Mouse (Mus musculus): ENCODE data around the gene 1300017J02Rik. TPM values are rescaled to one million over a fixed set of nuclear protein-coding genes. Genes with fewer than 3 reads are reported as not detected.

The 1300017J02Rik gene
- polyA plus RNA-seq, 1 experiment = 1.7 TPM

- no peaks in the 10 kb centered on the region for H3K36me3 ChIP-seq (ENCODE audit: control insufficient read depth, insufficient read depth, low read length)
- no peak for TF ChIP-seq CTCF (IDR thresholded peaks at IDR 0.05; ENCODE audit: borderline replicate concordance, control insufficient read depth, extremely low read depth, insufficient read depth, low read length, poor library complexity)
- TF ChIP-seq POLR2A (IDR thresholded peaks at IDR 0.05; ENCODE audit: control insufficient read depth, extremely low read depth, insufficient read depth, low read length, poor library complexity) = no peak
- no peaks in the 10 kb centered on the region for H3K27me3 ChIP-seq (ENCODE audit: control insufficient read depth, insufficient read depth, low read length)
- WGBS = 56% methylated on average over 7 of the region's 7 CpGs
- no peak overlapping the region for H3K4me3 ChIP-seq (ENCODE audit: control insufficient read depth, insufficient read depth, low read length)
- no peak overlapping the region for H3K27ac ChIP-seq (ENCODE audit: control insufficient read depth, insufficient read depth, low read length)
- DNase-seq = no peak
- peaks cover 27% of the 10 kb centered on the region for H3K4me1 ChIP-seq (replicated peaks; ENCODE audit: control insufficient read depth, insufficient read depth, low read length)
These were observed 70.8 kb downstream of the 1300017J02Rik start for GRCm38 (mm10) chr9:103234059-103234458.

- Histone ChIP-seq H3K4me1 (replicated peaks; ENCODE audit: control insufficient read depth, insufficient read depth, low read length) (peaks cover 27% of the 10 kb centered on the region), H3K36me3 (ENCODE audit: control insufficient read depth, insufficient read depth, low read length) (no peaks in the 10 kb centered on the region), H3K27ac (ENCODE audit: control insufficient read depth, insufficient read depth, low read length) (no peak overlapping the region), H3K4me3 (ENCODE audit: control insufficient read depth, insufficient read depth, low read length) (no peak overlapping the region), H3K27me3 (ENCODE audit: control insufficient read depth, insufficient read depth, low read length) (no peaks in the 10 kb centered on the region)
- WGBS = 61% methylated on average over 7 of the region's 7 CpGs
- no peak for TF ChIP-seq POLR2A (IDR thresholded peaks at IDR 0.05; ENCODE audit: control insufficient read depth, extremely low read depth, insufficient read depth, low read length, poor library complexity)
- no peak for TF ChIP-seq CTCF (IDR thresholded peaks at IDR 0.05; ENCODE audit: borderline replicate concordance, control insufficient read depth, extremely low read depth, insufficient read depth, low read length, poor library complexity)
- peak; percentile 73 for DNase-seq
These were observed 71.9 kb downstream of the 1300017J02Rik start for GRCm38 (mm10) chr9:103233006-103233395.

GRCm38 (mm10) chr9:103232232-103233005 is 72.5 kb downstream of the 1300017J02Rik start:
- Histone ChIP-seq H3K4me1 (replicated peaks; ENCODE audit: control insufficient read depth, insufficient read depth, low read length) (peaks cover 27% of the 10 kb centered on the region), H3K27me3 (ENCODE audit: control insufficient read depth, insufficient read depth, low read length) (no peaks in the 10 kb centered on the region), H3K27ac (ENCODE audit: control insufficient read depth, insufficient read depth, low read length) (no peak overlapping the region), H3K36me3 (ENCODE audit: control insufficient read depth, insufficient read depth, low read length) (no peaks in the 10 kb centered on the region), H3K4me3 (ENCODE audit: control insufficient read depth, insufficient read depth, low read length) (no peak overlapping the region)
- 92% methylated on average over 7 of the region's 7 CpGs for WGBS
- DNase-seq = no peak
- TF ChIP-seq POLR2A (IDR thresholded peaks at IDR 0.05; ENCODE audit: control insufficient read depth, extremely low read depth, insufficient read depth, low read length, poor library complexity) (no peak), CTCF (IDR thresholded peaks at IDR 0.05; ENCODE audit: borderline replicate concordance, control insufficient read depth, extremely low read depth, insufficient read depth, low read length, poor library complexity) (no peak)

GRCm38 (mm10) chr9:103230151-103230951 is 74.5 kb downstream of the 1300017J02Rik start, which contains the start of the genes Gm20425 and Trf:
TSS of gene Gm20425 (minus strand) at chr9:103230307.
TSS of gene Trf (minus strand) at chr9:103230444.
- Histone ChIP-seq H3K4me1 (replicated peaks; ENCODE audit: control insufficient read depth, insufficient read depth, low read length) (peaks cover 27% of the 10 kb centered on the region), H3K27me3 (ENCODE audit: control insufficient read depth, insufficient read depth, low read length) (no peaks in the 10 kb centered on the region), H3K36me3 (ENCODE audit: control insufficient read depth, insufficient read depth, low read length) (no peaks in the 10 kb centered on the region), H3K4me3 (ENCODE audit: control insufficient read depth, insufficient read depth, low read length) (peak within 1 kb of the TSS; percentile 28), H3K27ac (ENCODE audit: control insufficient read depth, insufficient read depth, low read length) (no peak within 1 kb of the TSS)
- TF ChIP-seq POLR2A (IDR thresholded peaks at IDR 0.05; ENCODE audit: control insufficient read depth, extremely low read depth, insufficient read depth, low read length, poor library complexity) (no peak), CTCF (IDR thresholded peaks at IDR 0.05; ENCODE audit: borderline replicate concordance, control insufficient read depth, extremely low read depth, insufficient read depth, low read length, poor library complexity) (no peak)
- peak; percentile 18 for DNase-seq
- WGBS = 6% methylated on average over 29 of the region's 29 CpGs

GRCm38 (mm10) chr9:103229037-103229867 is 75.6 kb downstream of the 1300017J02Rik start:
- Histone ChIP-seq H3K36me3 (ENCODE audit: control insufficient read depth, insufficient read depth, low read length) (no peaks in the 10 kb centered on the region), H3K27ac (ENCODE audit: control insufficient read depth, insufficient read depth, low read length) (no peak overlapping the region), H3K27me3 (ENCODE audit: control insufficient read depth, insufficient read depth, low read length) (no peaks in the 10 kb centered on the region), H3K4me3 (ENCODE audit: control insufficient read depth, insufficient read depth, low read length) (no peak overlapping the region), H3K4me1 (replicated peaks; ENCODE audit: control insufficient read depth, insufficient read depth, low read length) (peaks cover 27% of the 10 kb centered on the region)
- DNase-seq = no peak
- TF ChIP-seq CTCF (IDR thresholded peaks at IDR 0.05; ENCODE audit: borderline replicate concordance, control insufficient read depth, extremely low read depth, insufficient read depth, low read length, poor library complexity) = no peak
- no peak for TF ChIP-seq POLR2A (IDR thresholded peaks at IDR 0.05; ENCODE audit: control insufficient read depth, extremely low read depth, insufficient read depth, low read length, poor library complexity)
- 95% methylated on average over 15 of the region's 15 CpGs for WGBS
